Mouse (Mus musculus) hindbrain, embryonic 10.5 days (tissue): ENCODE data around the gene Cyp2d26. TPM values are rescaled to one million over a fixed set of nuclear protein-coding genes. Genes with fewer than 3 reads are reported as not detected.

Experiments
- DNase-seq: peaks from one replicate; pipeline ENCODE4 v3.0.0-alpha.2; 2017; ENCODE audit warnings: low spot score
- H3K27ac ChIP-seq: fragments of 300-500 bp; sonication (generic); 2 replicates; pipeline ENCODE4 v1.5.1; 2016; ENCODE audit warnings: mild to moderate bottlenecking, moderate library complexity
- H3K27me3 ChIP-seq: fragments of 300-500 bp; sonication (generic); 2 replicates; pipeline ENCODE4 v1.6.1; 2016; ENCODE audit warnings: mild to moderate bottlenecking; ENCODE audit not compliant: poor library complexity, insufficient read depth, severe bottlenecking
- H3K36me3 ChIP-seq: fragments of 300-500 bp; sonication (generic); 2 replicates; pipeline ENCODE4 v1.6.1; 2016; ENCODE audit warnings: mild to moderate bottlenecking, moderate library complexity
- H3K4me1 ChIP-seq: fragments of 300-500 bp; sonication (generic); replicated peaks from 2 replicates; pipeline ENCODE4 v1.6.1; 2016; ENCODE audit warnings: mild to moderate bottlenecking
- H3K4me3 ChIP-seq: fragments of 300-500 bp; sonication (generic); 2 replicates; pipeline ENCODE4 v1.5.1; 2016; ENCODE audit warnings: mild to moderate bottlenecking, moderate library complexity
- H3K9me3 ChIP-seq: fragments of 300-500 bp; sonication (generic); 2 replicates; pipeline ENCODE4 v1.6.1; 2016; ENCODE audit warnings: mild to moderate bottlenecking, moderate library complexity
- WGBS: fragments of 180-500 bp; shearing (Covaris S2); methylation state at CpG from one replicate; pipeline ENCODE4 v1.1.7; 2016; 5-methylcytosine and 5-hydroxymethylcytosine counted together
- polyA plus RNA-seq: library from polyadenylated mRNA; unstranded; fragments of >200 nt; fragmentation: Nextera tagmentation; extraction: Ambion mirVana; gene quantifications from 2 replicates; pipeline ENCODE4 v1.2.1, GENCODE M21; 2016

Gene Cyp2d26
- polyA plus RNA-seq = not detected in 2 replicates

- Histone ChIP-seq H3K9me3 (no peaks in the 10 kb centered on the region), H3K4me1 (no peaks in the 10 kb centered on the region), H3K4me3 (no peak within 1 kb of the TSS), H3K27me3 (no peaks in the 10 kb centered on the region), H3K27ac (no peak within 1 kb of the TSS), H3K36me3 (no peaks in the 10 kb centered on the region)
- WGBS = 94% methylated on average over 5 of the region's 5 CpGs
- no peak for DNase-seq
Measured at GRCm38 (mm10) chr15:82794277-82794676, at the start of gene Cyp2d26. Gene Cyp2d26 (minus strand): TSS chr15:82794294.

GRCm38 (mm10) chr15:82839146-82839545 is 45.1 kb upstream of the Cyp2d26 start:
- Histone ChIP-seq H3K4me1 (no peaks in the 10 kb centered on the region), H3K27me3 (no peaks in the 10 kb centered on the region), H3K4me3 (no peak overlapping the region), H3K36me3 (peaks cover 17% of the 10 kb centered on the region), H3K27ac (no peak overlapping the region), H3K9me3 (no peaks in the 10 kb centered on the region)
- no peak for DNase-seq
- 97% methylated on average over 3 of the region's 3 CpGs for WGBS

- Histone ChIP-seq H3K27me3 (no peaks in the 10 kb centered on the region), H3K27ac (no peak overlapping the region), H3K36me3 (peaks cover 10% of the 10 kb centered on the region), H3K9me3 (no peaks in the 10 kb centered on the region), H3K4me1 (no peaks in the 10 kb centered on the region), H3K4me3 (no peak overlapping the region)
- no peak for DNase-seq
- 89% methylated on average over 6 of the region's 6 CpGs for WGBS
Measured at GRCm38 (mm10) chr15:82829917-82830316, 35.8 kb upstream of the Cyp2d26 start.

- no peaks in the 10 kb centered on the region for H3K4me1 ChIP-seq
- H3K9me3 ChIP-seq = no peaks in the 10 kb centered on the region
- H3K4me3 ChIP-seq = no peak overlapping the region
- DNase-seq = no peak
- no peaks in the 10 kb centered on the region for H3K27me3 ChIP-seq
- no peak overlapping the region for H3K27ac ChIP-seq
- H3K36me3 ChIP-seq = peaks cover 33% of the 10 kb centered on the region
Measured at GRCm38 (mm10) chr15:82825866-82826265, 31.8 kb upstream of the Cyp2d26 start.

GRCm38 (mm10) chr15:82822347-82822746 is 28.3 kb upstream of the Cyp2d26 start:
- 76% methylated on average over 3 of the region's 4 CpGs for WGBS
- no peak overlapping the region for H3K4me3 ChIP-seq
- H3K36me3 ChIP-seq = peaks cover 44% of the 10 kb centered on the region
- H3K27me3 ChIP-seq = no peaks in the 10 kb centered on the region
- no peaks in the 10 kb centered on the region for H3K4me1 ChIP-seq
- H3K9me3 ChIP-seq = no peaks in the 10 kb centered on the region
- DNase-seq = no peak
- H3K27ac ChIP-seq = no peak overlapping the region

- WGBS = 89% methylated on average over 1 of the region's 1 CpGs
- H3K4me3 ChIP-seq = no peak overlapping the region
- no peak for DNase-seq
- H3K4me1 ChIP-seq = no peaks in the 10 kb centered on the region
- H3K36me3 ChIP-seq = peaks cover 46% of the 10 kb centered on the region
- H3K27me3 ChIP-seq = no peaks in the 10 kb centered on the region
- H3K9me3 ChIP-seq = no peaks in the 10 kb centered on the region
- no peak overlapping the region for H3K27ac ChIP-seq
Measured at GRCm38 (mm10) chr15:82821657-82822056, 27.6 kb upstream of the Cyp2d26 start.

GRCm38 (mm10) chr15:82815296-82815695 is 21.2 kb upstream of the Cyp2d26 start:
- Histone ChIP-seq H3K4me1 (no peaks in the 10 kb centered on the region), H3K9me3 (no peaks in the 10 kb centered on the region), H3K27ac (no peak overlapping the region), H3K4me3 (no peak overlapping the region), H3K27me3 (no peaks in the 10 kb centered on the region), H3K36me3 (peaks cover 38% of the 10 kb centered on the region)
- no peak for DNase-seq
- WGBS = 87% methylated on average over 4 of the region's 4 CpGs

GRCm38 (mm10) chr15:82814806-82815205 is 20.7 kb upstream of the Cyp2d26 start:
- no peaks in the 10 kb centered on the region for H3K27me3 ChIP-seq
- H3K27ac ChIP-seq = no peak overlapping the region
- peak; percentile 63 for DNase-seq
- whole genome bisulfite sequencing = 64% methylated on average over 4 of the region's 4 CpGs
- H3K9me3 ChIP-seq = no peaks in the 10 kb centered on the region
- H3K4me3 ChIP-seq = no peak overlapping the region
- H3K4me1 ChIP-seq = peaks cover 1% of the 10 kb centered on the region
- H3K36me3 ChIP-seq = peaks cover 41% of the 10 kb centered on the region

GRCm38 (mm10) chr15:82814321-82814720 is 20.2 kb upstream of the Cyp2d26 start:
- Histone ChIP-seq H3K27me3 (no peaks in the 10 kb centered on the region), H3K36me3 (peaks cover 45% of the 10 kb centered on the region), H3K27ac (no peak overlapping the region), H3K4me3 (no peak overlapping the region), H3K4me1 (peaks cover 6% of the 10 kb centered on the region), H3K9me3 (no peaks in the 10 kb centered on the region)
- DNase-seq = no peak
- WGBS = 92% methylated on average over 7 of the region's 7 CpGs

- 90% methylated on average over 1 of the region's 1 CpGs for WGBS
- Histone ChIP-seq H3K4me1 (peaks cover 6% of the 10 kb centered on the region), H3K36me3 (peaks cover 34% of the 10 kb centered on the region), H3K4me3 (no peak overlapping the region), H3K9me3 (no peaks in the 10 kb centered on the region), H3K27me3 (no peaks in the 10 kb centered on the region), H3K27ac (no peak overlapping the region)
- no peak for DNase-seq
Measured at GRCm38 (mm10) chr15:82810556-82810955, 16.5 kb upstream of the Cyp2d26 start.

- Histone ChIP-seq H3K4me3 (no peak overlapping the region), H3K27me3 (no peaks in the 10 kb centered on the region), H3K9me3 (no peaks in the 10 kb centered on the region), H3K27ac (no peak overlapping the region), H3K4me1 (peaks cover 6% of the 10 kb centered on the region), H3K36me3 (peaks cover 31% of the 10 kb centered on the region)
- 73% methylated on average over 6 of the region's 6 CpGs for WGBS
- no peak for DNase-seq
Measured at GRCm38 (mm10) chr15:82809511-82809910, 15.4 kb upstream of the Cyp2d26 start.

GRCm38 (mm10) chr15:82806969-82807763 is 13.1 kb upstream of the Cyp2d26 start:
- 81% methylated on average over 5 of the region's 5 CpGs for WGBS
- peaks cover 6% of the 10 kb centered on the region for H3K4me1 ChIP-seq
- H3K36me3 ChIP-seq = peaks cover 25% of the 10 kb centered on the region
- no peaks in the 10 kb centered on the region for H3K27me3 ChIP-seq
- no peak overlapping the region for H3K27ac ChIP-seq
- H3K4me3 ChIP-seq = no peak overlapping the region
- H3K9me3 ChIP-seq = no peaks in the 10 kb centered on the region
- no peak for DNase-seq

- Histone ChIP-seq H3K36me3 (peaks cover 6% of the 10 kb centered on the region), H3K9me3 (no peaks in the 10 kb centered on the region), H3K4me1 (peaks cover 6% of the 10 kb centered on the region), H3K27ac (no peak overlapping the region), H3K27me3 (no peaks in the 10 kb centered on the region), H3K4me3 (no peak overlapping the region)
- WGBS = 79% methylated on average over 5 of the region's 5 CpGs
- DNase-seq = peak; percentile 78
Measured at GRCm38 (mm10) chr15:82804708-82805639, 10.9 kb upstream of the Cyp2d26 start.
